Mouse (Mus musculus) liver (tissue): ENCODE results near the gene Hsd17b14.

ENCODE experiments used
- DNase-seq: peaks from one replicate; pipeline ENCODE4 v3.0.0-alpha.2; 2020; ENCODE audit warnings: mixed read lengths

The Hsd17b14 gene

GRCm38 (mm10) chr7:45567780-45568516, 13.3 kb downstream of the Hsd17b14 start:
- DNase-seq: peak; percentile 96

DNA sequence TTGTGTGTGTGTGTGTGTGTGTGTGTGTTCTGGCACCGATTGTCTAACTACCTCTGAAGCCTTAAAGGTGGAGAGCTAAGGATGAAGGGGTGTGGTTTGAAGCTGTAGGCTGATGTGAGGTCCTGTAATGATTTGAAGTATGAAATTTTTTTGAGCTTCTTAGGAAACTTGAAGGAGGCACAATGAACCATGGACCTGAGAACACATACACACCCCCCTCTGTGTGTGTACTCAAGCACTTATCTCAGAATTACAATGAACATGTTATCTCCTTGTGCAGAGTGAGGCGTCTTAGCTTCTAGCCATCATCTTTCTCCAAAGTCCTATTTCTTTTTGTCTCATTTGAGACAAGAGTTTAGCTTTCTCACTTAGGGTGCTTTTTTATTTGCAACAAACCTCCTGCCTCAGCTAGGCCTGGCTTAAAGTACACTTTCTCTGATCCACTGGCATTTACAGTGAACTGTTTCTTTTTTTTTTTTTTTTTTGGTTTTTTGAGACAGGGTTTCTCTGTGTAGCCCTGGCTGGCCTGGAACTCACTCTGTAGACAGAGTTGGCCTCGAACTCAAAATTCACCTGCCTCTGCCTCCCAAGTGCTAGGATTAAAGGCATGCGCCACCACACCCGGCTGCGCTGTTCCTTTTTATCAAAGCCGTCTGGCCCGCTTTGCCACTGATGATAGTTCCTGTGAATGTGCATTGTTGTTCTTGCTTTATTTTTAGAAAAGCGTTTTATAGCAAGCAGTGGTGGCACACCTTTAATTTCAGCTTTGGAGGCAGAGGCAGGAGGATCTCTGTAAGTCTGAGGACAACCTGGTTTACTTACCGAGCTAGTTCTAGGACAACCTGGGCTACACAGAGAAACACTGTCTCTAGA, 14.1 kb downstream of the Hsd17b14 start:
- DNase-seq: peak; percentile 52

DNA sequence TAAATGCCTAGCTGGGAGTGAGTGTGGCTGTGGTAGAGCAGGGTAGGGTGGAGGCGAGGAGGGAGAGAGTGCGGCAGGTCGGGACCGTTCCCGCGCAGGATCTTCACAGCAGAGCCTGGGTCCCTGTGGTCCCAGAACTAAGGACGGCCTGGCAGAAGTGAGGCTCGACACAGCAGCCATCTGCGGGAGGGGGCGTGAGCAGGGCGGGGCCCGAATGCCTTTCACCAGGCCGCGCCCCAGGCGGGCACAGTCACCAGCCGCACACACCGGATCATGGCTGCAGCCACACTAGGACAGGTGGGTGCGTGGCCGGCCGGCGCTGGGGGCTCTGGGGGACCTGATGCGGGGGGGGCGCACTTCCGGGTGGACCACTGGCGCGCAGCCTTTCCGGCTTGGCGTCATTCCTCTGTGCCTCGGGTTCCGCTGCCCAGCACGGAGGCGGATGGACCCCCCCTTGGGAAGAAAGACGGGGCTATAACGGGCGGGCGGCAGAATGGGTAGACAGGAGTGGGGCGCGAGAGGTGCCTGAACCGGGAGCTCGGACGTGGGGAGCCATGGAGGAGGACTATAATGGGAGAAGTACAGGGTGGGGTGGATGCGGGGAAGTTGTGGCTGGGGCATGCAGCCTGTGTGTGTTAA, 15.5 kb downstream of the Hsd17b14 start, which contains the start of gene Bcat2:
Gene Bcat2 (plus strand): TSS at position 51 of the 639 bp plus-strand sequence.
- DNase-seq: peak; percentile 88

- no peak for DNase-seq
Observed at GRCm38 (mm10) chr7:45571966-45572365, 17.3 kb downstream of the Hsd17b14 start.

- no peak for DNase-seq
Observed at GRCm38 (mm10) chr7:45573954-45574353, 19.3 kb downstream of the Hsd17b14 start.

DNA sequence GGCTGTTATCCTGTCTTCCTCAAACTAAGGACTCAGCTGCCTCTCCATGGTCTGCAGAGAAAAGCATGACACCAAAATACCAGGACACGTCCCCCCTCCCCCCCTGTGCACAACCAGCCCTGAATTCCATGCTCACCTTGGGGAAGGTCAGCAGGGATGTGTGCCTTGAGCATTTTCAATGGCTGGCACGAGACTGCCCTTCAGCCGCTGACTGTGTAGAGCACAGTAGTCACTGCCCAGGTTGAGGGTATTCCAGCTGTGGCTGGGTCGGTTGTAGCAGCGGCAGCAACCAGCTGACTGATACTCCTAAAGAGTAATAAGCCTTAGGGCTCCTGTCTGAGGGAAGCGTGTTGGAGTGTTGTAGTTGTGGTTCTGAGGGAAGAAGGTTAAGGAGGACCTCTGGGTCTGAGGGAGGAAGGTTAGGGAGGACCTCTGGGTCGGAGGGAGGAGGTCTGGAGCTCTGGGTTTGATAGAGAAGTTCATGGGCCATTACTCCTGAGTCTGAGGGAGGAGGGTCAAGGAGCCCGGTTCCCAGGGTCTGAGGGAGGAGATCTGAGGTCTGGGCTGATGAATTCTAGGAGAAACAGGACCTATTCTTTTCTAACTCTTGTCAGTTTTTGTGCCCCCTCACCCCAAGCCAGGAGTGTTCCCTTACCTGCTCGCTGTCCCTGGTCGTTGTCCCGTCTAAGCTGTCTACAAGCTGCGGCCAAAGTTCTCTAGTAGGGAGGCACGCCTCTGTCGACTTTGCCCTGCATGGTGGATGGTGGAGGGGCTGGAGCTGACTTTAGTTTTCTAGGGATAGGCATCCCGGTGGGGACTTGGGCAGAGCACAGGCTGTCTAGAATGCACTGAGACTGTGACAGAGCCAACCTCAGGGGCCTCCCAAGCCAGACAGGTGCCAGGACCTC, 20.0 kb downstream of the Hsd17b14 start:
- peak; percentile 50 for DNase-seq

- no peak for DNase-seq
Observed at GRCm38 (mm10) chr7:45585923-45586322, 31.2 kb downstream of the Hsd17b14 start.

- DNase-seq: no peak
Observed at GRCm38 (mm10) chr7:45587631-45588592, 33.2 kb downstream of the Hsd17b14 start.

DNA sequence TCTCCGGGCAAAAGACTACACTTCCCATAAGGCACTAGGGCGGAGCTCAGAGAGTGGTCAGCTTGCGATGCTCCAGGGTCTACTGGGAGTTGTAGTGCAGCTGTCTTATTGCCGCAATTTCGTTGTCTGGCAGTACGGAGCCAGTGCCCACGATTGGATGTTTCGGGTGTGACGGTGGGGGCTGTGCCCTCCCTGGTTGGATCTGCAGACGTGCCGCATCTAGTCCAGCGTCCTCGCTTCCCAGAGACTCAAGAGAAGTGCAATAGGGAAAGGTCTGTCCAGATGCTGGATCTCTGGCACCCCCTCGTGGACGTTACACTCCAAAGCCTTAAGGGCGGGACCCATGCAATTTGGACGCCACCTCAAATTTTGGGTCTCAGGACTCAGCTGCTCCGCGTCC, 34.5 kb downstream of the Hsd17b14 start:
- DNase-seq: peak; percentile 86

DNA sequence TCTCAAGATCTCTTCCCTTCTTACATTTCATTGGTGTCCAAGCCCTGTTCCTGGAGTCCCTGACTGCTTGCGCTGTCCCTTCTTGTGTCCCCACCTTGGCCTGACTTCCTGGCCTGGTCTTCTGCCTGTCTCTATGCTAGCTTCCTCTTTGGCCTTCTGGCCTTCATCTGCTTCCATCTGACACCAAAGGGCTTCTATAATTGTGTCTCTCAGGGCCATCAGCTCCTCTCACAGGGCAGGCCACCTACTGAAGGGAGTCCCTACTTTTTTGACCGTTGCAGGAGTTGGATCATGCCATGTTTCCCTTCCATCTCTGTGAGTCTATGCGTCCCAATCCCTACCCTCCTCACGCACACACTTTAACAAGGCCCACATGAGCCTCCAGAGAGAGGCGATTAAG, 35.2 kb downstream of the Hsd17b14 start:
- no peak for DNase-seq

GRCm38 (mm10) chr7:45590874-45591273, 36.2 kb downstream of the Hsd17b14 start:
- no peak for DNase-seq

DNA sequence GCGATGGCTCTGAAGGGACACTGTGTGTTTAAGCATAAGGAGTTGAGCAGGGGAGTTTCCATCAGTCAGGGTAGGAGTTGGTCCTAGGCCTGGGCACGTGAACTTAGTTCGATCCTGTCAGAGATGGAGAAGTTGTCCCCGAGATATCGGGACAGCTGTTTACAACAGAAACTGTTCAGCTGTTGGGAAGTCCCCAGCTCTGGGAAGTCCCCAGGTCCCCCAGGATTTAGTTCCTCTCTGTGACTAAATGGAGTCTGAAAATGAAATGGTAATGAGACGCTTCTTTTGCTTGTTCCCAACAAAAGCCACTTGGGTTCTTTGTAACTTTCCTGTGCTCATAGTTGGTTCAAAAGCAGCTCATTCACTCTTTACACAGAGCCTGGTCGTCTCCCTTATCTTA, 37.2 kb downstream of the Hsd17b14 start:
- DNase-seq: no peak

- DNase-seq: peak; percentile 72
Observed at GRCm38 (mm10) chr7:45593118-45593815, 38.6 kb downstream of the Hsd17b14 start.

GRCm38 (mm10) chr7:45595176-45595575, 40.5 kb downstream of the Hsd17b14 start:
- DNase-seq: no peak

- DNase-seq: no peak
Observed at GRCm38 (mm10) chr7:45596107-45596506, 41.4 kb downstream of the Hsd17b14 start.

- DNase-seq: no peak
Observed at GRCm38 (mm10) chr7:45597013-45597412, 42.3 kb downstream of the Hsd17b14 start.

DNA sequence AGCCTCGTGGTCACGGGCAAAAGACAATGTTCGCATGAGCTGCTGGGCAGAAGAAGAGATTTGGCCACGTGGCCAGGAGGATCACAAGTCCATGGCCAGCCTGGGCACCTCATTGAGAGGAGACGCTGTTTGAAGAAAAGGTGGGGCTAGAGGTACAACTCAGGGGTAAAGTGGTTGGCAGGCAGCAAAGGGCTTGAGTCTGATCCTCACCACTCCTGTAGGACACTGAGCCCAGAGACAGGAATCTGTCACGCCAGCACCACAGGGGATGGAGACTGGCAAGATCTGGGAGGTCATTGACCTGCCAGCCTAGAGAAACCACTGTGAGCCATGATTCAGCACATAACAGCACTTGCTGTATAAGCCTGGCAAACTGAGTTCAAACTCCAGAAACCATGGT, 42.8 kb downstream of the Hsd17b14 start:
- DNase-seq: no peak

DNA sequence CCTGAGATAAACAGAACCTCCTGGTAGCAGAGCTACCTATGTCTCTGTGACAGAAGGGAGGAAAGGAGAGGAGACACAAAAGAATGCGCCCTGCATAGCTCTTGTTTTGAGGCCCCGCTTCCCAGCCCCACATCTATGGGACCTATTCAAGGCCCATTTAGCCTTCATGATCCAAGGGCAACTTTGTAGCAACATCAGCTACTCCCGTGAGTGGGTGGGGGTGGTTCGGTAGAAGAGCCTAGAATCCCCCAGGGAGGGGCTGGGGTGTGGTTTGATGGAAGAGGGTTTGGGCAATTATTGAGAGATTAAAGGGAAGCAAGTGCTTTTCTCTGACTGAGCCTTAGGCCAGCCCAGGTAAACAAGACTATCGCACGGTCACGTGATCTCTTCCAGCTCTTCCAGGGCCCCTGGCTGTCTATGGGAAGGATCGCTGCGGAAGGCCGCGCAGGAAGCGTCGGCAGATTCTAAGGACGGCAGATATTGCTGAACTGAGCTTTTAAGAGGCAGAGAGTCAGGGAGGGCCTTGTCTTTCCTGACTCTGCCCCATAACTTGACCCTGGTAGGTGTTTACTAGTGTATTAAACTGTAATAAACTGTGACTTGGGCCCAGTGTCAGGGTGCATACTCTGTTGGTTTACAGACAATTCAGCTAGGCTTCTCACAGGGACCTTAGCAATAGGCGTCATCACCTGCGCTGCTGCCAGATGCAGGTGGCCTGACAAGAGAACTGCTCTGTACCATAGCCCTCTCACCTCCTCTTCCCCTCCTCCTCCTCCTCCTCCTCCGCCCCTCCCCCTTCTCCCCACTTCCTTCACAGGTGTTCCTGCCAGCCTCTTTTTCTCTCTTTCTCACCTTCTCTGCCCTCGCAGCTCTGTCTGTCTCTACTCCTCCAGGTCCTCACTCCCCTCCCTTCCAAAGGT, 44.5 kb downstream of the Hsd17b14 start:
- no peak for DNase-seq

DNA sequence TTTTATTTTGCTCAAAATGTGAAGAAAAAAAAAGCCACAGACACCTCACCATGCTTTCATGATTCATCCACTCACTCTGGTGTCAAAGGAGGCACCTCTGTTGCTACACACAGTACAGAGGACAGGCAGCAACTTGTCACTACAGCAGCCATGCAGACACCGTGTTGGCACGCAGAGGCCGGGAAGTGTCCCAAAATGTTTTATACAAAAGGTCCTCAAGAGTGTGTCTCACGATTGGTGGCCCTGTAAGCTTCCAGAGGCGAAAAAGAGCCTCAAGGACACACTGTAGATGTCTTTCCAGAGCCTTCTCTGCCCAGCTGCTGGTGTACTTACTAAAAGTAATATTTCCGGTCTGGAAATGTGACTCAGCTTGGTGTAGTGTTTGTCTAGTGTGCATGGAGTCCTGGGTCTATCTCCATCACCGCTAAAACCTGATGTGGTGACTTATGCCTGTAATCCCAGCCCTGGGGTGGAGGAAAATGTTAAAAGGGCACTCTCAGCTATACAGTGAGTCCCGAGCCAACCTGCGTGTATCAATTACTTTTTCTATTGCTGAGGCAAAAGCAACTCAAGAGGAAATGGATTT, 51.1 kb downstream of the Hsd17b14 start:
- DNase-seq: no peak
